Mouse (Mus musculus): ENCODE measurements around the gene Pik3r3. TPM values are rescaled to one million over a fixed set of nuclear protein-coding genes. Genes with fewer than 3 reads are reported as not detected.
A peak's percentile ranks its signal among the peaks of the same experiment; 100 is the strongest.

Gene Pik3r3
- 6.5 and 7.2 TPM in 2 replicates for polyA plus RNA-seq (2012)

GRCm38 (mm10) chr4:116221140-116221851, at the start of gene Pik3r3:
Pik3r3 (plus strand) TSS chr4:116221618.
- no peak for TF ChIP-seq GATA1 (IDR thresholded peaks at IDR 0.05; ENCODE audit: low read length)

- TF ChIP-seq GATA1 (IDR thresholded peaks at IDR 0.05; ENCODE audit: low read length): no peak
Measured at GRCm38 (mm10) chr4:116173072-116173471, 48.3 kb upstream of the Pik3r3 start, which contains the start of the genes 1700042G07Rik and Gm49337. 1700042G07Rik (plus strand) TSS chr4:116173372. Gm49337 (plus strand) TSS chr4:116173384.

- TF ChIP-seq GATA1 (IDR thresholded peaks at IDR 0.05; ENCODE audit: low read length): no peak
Measured at GRCm38 (mm10) chr4:116173752-116174151, 47.7 kb upstream of the Pik3r3 start.

- TF ChIP-seq GATA1 (IDR thresholded peaks at IDR 0.05; ENCODE audit: low read length): no peak
Measured at GRCm38 (mm10) chr4:116174466-116175116, 46.8 kb upstream of the Pik3r3 start.

- no peak for TF ChIP-seq GATA1 (IDR thresholded peaks at IDR 0.05; ENCODE audit: low read length)
Measured at GRCm38 (mm10) chr4:116175136-116175535, 46.3 kb upstream of the Pik3r3 start.

GRCm38 (mm10) chr4:116175711-116176542, 45.5 kb upstream of the Pik3r3 start:
- no peak for TF ChIP-seq GATA1 (IDR thresholded peaks at IDR 0.05; ENCODE audit: low read length)

- no peak for TF ChIP-seq GATA1 (IDR thresholded peaks at IDR 0.05; ENCODE audit: low read length)
Measured at GRCm38 (mm10) chr4:116176543-116176988, 44.9 kb upstream of the Pik3r3 start.

GRCm38 (mm10) chr4:116177140-116177539, 44.3 kb upstream of the Pik3r3 start:
- TF ChIP-seq GATA1 (IDR thresholded peaks at IDR 0.05; ENCODE audit: low read length): no peak

GRCm38 (mm10) chr4:116182079-116182478, 39.3 kb upstream of the Pik3r3 start:
- TF ChIP-seq GATA1 (IDR thresholded peaks at IDR 0.05; ENCODE audit: low read length): no peak

- TF ChIP-seq GATA1 (IDR thresholded peaks at IDR 0.05; ENCODE audit: low read length): no peak
Measured at GRCm38 (mm10) chr4:116182745-116183144, 38.7 kb upstream of the Pik3r3 start.

- no peak for TF ChIP-seq GATA1 (IDR thresholded peaks at IDR 0.05; ENCODE audit: low read length)
Measured at GRCm38 (mm10) chr4:116185083-116185482, 36.3 kb upstream of the Pik3r3 start.

- TF ChIP-seq GATA1 (IDR thresholded peaks at IDR 0.05; ENCODE audit: low read length): no peak
Measured at GRCm38 (mm10) chr4:116192286-116192835, 29.1 kb upstream of the Pik3r3 start.

GRCm38 (mm10) chr4:116193583-116194383, 27.6 kb upstream of the Pik3r3 start:
- TF ChIP-seq GATA1 (IDR thresholded peaks at IDR 0.05; ENCODE audit: low read length): peak; percentile 94

- TF ChIP-seq GATA1 (IDR thresholded peaks at IDR 0.05; ENCODE audit: low read length): no peak
Measured at GRCm38 (mm10) chr4:116198422-116198821, 23.0 kb upstream of the Pik3r3 start.

- TF ChIP-seq GATA1 (IDR thresholded peaks at IDR 0.05; ENCODE audit: low read length): no peak
Measured at GRCm38 (mm10) chr4:116204422-116204821, 17.0 kb upstream of the Pik3r3 start.

Data from G1E-ER4 (cell line).